Mouse (Mus musculus): ENCODE data around the gene Dennd5a.

Dennd5a gene

GRCm38 (mm10) chr7:109881561-109882099 lies 78.6 kb downstream of the Dennd5a start:
- DNase-seq (ENCODE audit: low spot score), result no peak

DNA sequence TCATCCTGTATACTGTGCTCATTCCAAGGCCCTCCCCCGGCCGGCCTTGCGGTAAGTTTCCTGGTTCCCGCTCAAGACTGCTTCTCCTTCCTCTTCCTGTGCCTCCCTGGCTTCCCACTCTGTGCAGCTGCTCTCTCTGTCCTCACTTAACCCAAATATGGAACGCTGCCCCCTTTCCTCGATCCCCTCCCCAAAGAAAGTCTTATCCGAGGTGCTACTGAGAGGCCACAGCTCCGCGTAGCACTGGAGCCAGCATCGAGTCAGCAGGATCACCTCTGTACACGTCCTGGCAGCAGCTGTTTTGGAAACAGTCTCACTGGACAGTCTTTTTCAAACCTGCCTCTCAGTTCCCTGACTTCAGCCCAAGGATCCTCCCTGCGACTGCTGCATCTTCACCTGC lies 81.1 kb downstream of the Dennd5a start:
- no peak for DNase-seq (ENCODE audit: low spot score)

DNA sequence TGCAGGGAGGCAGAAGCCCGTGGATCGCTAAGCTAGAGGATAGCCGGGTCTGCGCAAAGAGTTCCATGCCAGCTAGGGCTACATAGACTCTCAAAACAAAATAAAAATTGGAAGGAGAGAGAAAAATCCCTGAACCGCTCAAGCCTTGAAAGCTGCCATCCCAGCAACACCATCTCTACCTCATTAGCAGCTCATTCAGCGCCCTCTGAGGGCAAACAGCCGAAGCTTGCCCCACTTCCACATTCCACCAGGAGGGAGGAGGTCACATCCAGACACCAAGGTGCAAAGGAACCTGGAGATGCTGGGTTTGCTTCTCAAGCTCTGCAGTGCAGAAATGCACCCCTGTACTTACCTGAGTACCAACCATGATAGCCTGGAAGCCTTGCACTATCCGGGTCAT lies 84.2 kb downstream of the Dennd5a start:
- no peak for DNase-seq (ENCODE audit: low spot score)

DNA sequence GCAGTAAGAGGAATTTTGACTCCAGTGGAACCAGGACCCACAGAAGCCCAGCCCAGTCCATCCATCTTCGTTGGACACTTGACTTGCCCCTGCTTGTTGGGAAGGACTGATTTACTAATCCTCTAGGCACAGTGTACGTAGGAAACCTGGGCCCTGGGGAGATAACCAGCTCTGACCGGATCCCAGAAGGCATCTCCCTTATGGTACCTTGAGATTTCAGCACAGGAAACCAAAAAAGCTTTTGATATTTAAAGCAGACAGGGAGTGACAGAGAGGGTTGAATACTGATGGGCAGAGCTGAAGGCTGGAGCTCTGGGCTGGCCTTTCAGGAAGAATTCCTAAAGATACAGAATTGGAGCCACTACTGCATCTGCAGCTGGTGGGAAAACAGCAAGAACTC lies 84.7 kb downstream of the Dennd5a start:
- no peak for DNase-seq (ENCODE audit: low spot score)

DNA sequence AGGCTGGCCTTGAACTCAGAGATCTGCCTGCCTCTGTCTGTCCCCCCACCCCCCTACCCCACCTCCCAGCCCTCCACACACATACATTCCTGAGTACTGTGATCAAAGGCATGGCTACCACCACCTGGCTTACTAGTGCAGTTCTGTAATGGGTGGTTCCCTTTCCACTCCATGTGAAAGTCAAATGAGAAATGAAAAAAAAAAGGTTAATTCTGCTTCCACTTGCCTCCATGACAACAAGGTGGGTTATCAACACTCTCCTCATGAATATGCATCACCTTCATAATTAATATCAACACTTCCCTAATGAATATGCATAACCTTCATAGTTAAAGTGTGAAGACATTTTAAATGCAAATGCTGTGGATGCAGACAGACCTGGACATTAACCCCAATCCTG lies 85.2 kb downstream of the Dennd5a start:
- DNase-seq (ENCODE audit: low spot score), result no peak

DNA sequence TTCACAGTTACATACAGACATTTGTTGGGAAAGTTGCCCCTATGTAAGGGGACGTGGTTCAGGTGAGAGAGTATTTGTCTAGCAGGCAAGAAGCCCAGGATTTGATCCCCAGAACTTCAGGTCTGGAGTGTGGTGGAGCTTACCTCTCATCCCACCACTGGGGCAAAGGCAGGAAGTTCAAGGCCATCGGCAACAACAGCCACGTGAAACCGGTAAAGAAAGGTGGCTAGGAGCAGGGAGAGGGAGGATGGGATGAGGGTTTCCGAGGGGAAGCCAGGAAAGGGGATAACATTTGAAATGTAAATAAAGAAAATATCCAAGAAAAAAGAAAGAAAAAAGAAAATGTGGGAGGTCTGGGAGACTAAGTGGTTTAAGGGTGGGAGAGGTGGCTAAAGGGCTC lies 87.1 kb downstream of the Dennd5a start:
- DNase-seq (ENCODE audit: low spot score), result no peak

GRCm38 (mm10) chr7:109871232-109871631 lies 89.0 kb downstream of the Dennd5a start:
- DNase-seq (ENCODE audit: low spot score), result no peak

- no peak for DNase-seq (ENCODE audit: low spot score)
These were observed 91.8 kb downstream of the Dennd5a start for GRCm38 (mm10) chr7:109868498-109868897.

GRCm38 (mm10) chr7:109866643-109867042 lies 93.6 kb downstream of the Dennd5a start:
- no peak for DNase-seq (ENCODE audit: low spot score)

DNA sequence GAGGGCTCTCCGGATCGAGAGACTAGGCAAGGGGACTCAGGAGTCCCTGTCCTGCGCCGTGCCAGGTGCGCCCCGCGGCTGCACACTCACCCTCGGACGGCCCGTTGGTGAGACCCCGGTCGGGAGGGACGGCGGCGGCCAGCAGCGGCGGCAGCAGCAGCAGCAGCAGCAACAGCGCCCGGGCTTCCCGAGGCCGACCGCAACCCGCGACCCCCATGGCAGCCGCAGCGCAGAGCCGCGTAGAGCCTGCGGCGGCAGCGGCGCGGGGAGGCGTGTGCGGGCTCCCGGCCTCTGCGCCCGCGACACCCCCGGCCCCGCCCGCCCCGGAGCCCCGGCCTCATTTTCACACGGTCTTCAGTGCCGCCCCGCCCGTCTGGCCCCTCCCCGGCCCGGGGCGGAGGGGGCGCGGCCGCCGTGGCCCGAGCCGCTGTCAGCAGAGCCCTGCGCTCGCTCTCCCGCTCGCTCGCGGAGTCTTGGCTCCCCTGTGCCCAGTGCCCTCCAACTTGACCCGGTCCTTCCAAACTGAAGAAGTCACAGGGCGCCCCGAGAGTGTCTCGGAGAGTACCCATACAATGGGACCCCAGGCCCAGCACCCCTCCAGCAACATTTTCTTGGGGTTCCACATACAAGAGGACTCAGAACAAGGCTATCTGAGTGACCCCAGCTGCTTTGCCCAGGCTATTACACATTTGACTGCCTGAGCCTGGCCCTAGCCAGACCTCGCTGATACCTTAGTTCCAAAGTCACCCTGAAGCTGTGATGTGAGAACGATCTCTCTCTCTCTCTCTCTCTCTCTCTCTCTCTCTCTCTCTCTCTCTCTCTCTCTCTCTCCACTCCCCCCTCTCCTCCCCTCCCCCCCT lies 94.7 kb downstream of the Dennd5a start, which contains the start of gene Scube2:
Gene Scube2, minus strand, starts transcription at position 310 of the 860 bp plus-strand sequence.
- no peak for DNase-seq (ENCODE audit: low spot score)

DNA sequence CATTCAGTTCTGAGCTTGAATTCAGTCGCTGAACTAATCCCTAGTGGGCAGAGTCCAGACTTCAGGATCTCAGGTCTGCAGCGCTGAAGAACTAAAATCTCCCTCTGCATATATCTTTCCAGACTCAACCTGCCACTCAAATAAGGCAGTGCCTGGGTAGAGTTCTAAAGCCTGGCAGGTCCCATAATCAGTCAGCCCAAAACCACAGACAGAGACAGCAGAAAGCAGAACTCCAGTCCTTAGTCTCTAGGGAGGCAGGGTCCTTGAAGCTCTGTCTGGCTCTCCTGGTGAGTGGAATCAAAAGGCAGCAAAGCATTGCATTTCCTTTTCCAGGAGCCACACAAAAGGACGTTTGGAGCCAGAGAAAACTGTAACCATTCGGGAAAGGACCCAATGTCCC lies 96.7 kb downstream of the Dennd5a start:
- no peak for DNase-seq (ENCODE audit: low spot score)

DNA sequence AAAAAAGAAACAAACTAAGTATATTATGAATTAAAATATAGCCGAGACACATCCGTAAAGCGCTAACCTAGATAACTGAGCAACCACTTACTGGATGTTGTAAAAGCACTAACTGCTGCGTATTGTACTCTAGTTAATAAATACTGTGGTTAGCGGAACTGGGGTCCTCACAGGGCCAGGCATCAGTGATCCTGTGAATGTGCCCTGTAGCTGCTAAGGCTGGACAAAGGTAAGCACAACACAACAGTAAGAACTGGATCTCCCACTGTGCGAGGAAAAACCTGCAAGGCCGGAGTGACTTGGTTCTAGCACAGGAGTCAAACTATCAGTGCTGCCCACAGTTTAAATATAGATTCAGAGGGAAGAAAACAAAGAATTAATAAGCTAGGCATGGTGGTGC lies 100.1 kb downstream of the Dennd5a start:
- no peak for DNase-seq (ENCODE audit: low spot score)

- no peak for DNase-seq (ENCODE audit: low spot score)
These were observed 100.9 kb downstream of the Dennd5a start for GRCm38 (mm10) chr7:109859354-109859753.

DNA sequence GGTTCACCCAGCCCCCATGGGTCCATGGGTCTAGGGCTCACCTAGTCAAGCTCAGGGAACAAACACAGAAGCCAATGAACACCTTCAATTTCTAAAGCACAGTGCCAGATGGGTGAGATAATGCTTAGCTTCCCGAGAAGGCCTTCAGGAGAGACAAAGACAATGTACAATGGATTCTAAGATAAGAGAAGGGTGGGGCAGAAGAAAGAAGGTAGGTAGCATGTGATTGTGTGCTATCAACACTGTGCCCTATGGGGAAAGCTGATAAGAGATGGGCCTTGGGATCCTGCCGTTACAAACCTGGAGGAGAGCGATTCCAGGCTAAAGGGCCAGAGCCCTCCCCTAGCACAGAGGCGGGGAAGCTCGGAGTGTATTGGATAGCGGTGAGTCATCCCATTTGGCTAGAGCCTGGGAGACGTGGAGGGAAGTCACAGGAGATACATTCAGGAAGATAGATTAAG lies 107.5 kb downstream of the Dennd5a start:
- no peak for DNase-seq (ENCODE audit: low spot score)

DNA sequence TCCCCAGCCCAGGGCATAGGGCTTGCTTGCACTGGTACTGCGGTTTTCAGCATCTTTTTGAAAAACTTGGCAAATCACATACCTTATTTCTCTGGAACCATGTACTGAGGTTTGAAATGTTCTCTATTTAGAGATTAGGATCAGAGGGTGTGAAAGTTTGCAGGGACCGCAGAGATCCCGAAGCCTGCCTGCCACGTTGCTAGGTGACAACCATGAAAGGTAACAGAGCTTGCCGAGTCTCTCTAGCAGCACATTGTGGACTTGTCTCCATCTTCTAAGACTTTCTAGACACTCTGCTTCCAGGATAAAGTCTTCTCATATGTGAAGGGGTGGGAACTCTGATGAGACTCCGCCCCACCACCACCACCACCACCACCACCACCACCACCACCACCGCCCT lies 108.3 kb downstream of the Dennd5a start:
- DNase-seq (ENCODE audit: low spot score), result no peak

GRCm38 (mm10) chr7:109850531-109850930 lies 109.7 kb downstream of the Dennd5a start:
- no peak for DNase-seq (ENCODE audit: low spot score)

- DNase-seq (ENCODE audit: low spot score), result no peak
These were observed 110.4 kb downstream of the Dennd5a start for GRCm38 (mm10) chr7:109849750-109850434.

GRCm38 (mm10) chr7:109848867-109849733 lies 111.2 kb downstream of the Dennd5a start:
- no peak for DNase-seq (ENCODE audit: low spot score)

GRCm38 (mm10) chr7:109844100-109844499 lies 116.2 kb downstream of the Dennd5a start:
- no peak for DNase-seq (ENCODE audit: low spot score)

Data from layer of hippocampus, adult 9-10 months (tissue).